Comparison of ENCODE assay signal across 31 mouse cellular contexts in genomic region chr1:111355435-111355834, GRCm38 (mm10).
DNase-seq lines count a peak whose midpoint lies in the region; ATAC-seq lines count a peak whose summit lies in the region.
"Had no signal": no experiment of that assay in that cellular context is flagged by ENCODE, and none has a peak within 500 bp of the region (broad histone marks: within the 10 kb centered on the region; RNA-seq: fewer than 3 reads in every experiment).

No protein-coding gene starts in this region.

- no peak overlapping the region for H3K9ac ChIP-seq in hindbrain, embryonic 15.5 days
- H3K9ac ChIP-seq in hindbrain, embryonic 13.5 days = no peak overlapping the region
- no peak overlapping the region for H3K9ac ChIP-seq in neural tube, embryonic 13.5 days
- H3K9ac ChIP-seq: liver, embryonic 14.5 days had no signal

- no peaks in the 10 kb centered on the region for H3K27me3 ChIP-seq in hindbrain, embryonic 15.5 days
- H3K27me3 ChIP-seq in hindbrain, embryonic 13.5 days = no peaks in the 10 kb centered on the region
- H3K27me3 ChIP-seq in neural tube, embryonic 13.5 days = no peaks in the 10 kb centered on the region

- no peak overlapping the region for H3K4me3 ChIP-seq in hindbrain, embryonic 15.5 days
- no peak overlapping the region for H3K4me3 ChIP-seq in hindbrain, embryonic 13.5 days
- H3K4me3 ChIP-seq in neural tube, embryonic 13.5 days = no peak overlapping the region
- H3K4me3 ChIP-seq: gastrocnemius, adult 2 months; myocyte had no signal

- WGBS in hindbrain, embryonic 15.5 days = 67% methylated on average over 1 of the region's 1 CpGs
- 68% methylated on average over 1 of the region's 1 CpGs for WGBS in hindbrain, embryonic 13.5 days
- 35% methylated on average over 1 of the region's 1 CpGs for WGBS in neural tube, embryonic 13.5 days

- peak; percentile 2 for DNase-seq in cerebellum, postnatal 14 days
- DNase-seq in cerebellum, adult 11-12 months = no peak
- no peak for DNase-seq in neural tube, embryonic 10.5 days (ENCODE audit: extremely low spot score, low spot score)
- DNase-seq in left cerebral cortex, postnatal 14 days (ENCODE audit: low spot score in 2 of 2) = no peak
- DNase-seq: adrenal gland, postnatal 10 days; cerebellum, adult 18-20 months; cerebellum, postnatal 36 days; gastrocnemius, adult 2 months; gastrocnemius, postnatal 36 days; heart, adult 18-20 months; heart, postnatal 36 days; kidney, adult 11 months; kidney, postnatal 14 days; layer of hippocampus, adult 9-11 months; liver; lung, adult 2 months; lung, postnatal 10 days; right cerebral cortex, postnatal 4 days; thymus, adult 18-20 months; thymus, postnatal 25 days had no signal

- H3K4me1 ChIP-seq in hindbrain, embryonic 15.5 days (replicated peaks) = no peaks in the 10 kb centered on the region
- no peaks in the 10 kb centered on the region for H3K4me1 ChIP-seq in hindbrain, embryonic 13.5 days (replicated peaks)
- no peaks in the 10 kb centered on the region for H3K4me1 ChIP-seq in neural tube, embryonic 13.5 days (replicated peaks)

- 0 out of 2 replicates have a peak, but pooled peaks have one; percentile 38 for ATAC-seq in hindbrain, embryonic 15.5 days (ENCODE audit: low FRiP score, low read depth)
- no peak for ATAC-seq in hindbrain, embryonic 13.5 days (ENCODE audit: low FRiP score)
- ATAC-seq in neural tube, embryonic 13.5 days (ENCODE audit: low read depth) = no peak
- ATAC-seq: inflammation-experienced regulatory T-cells, adult 6 months; midbrain, embryonic 16.5 days had no signal

- H3K27ac ChIP-seq in hindbrain, embryonic 15.5 days (replicated peaks) = no peak overlapping the region
- no peak overlapping the region for H3K27ac ChIP-seq in hindbrain, embryonic 13.5 days
- 0 out of 2 replicates have a peak overlapping the region, but pooled peaks have one; percentile 9 for H3K27ac ChIP-seq in neural tube, embryonic 13.5 days (replicated peaks)
- H3K27ac ChIP-seq: gastrocnemius, adult 2 months; liver, embryonic 14.5 days; macrophage; stomach, postnatal 0 days had no signal

- intact Hi-C loops in left cerebral cortex, postnatal 14 days (cut with DNase I) = no loop called here

- no peaks in the 10 kb centered on the region for H3K9me3 ChIP-seq in hindbrain, embryonic 15.5 days
- H3K9me3 ChIP-seq in hindbrain, embryonic 13.5 days = no peaks in the 10 kb centered on the region
- H3K9me3 ChIP-seq in neural tube, embryonic 13.5 days = no peaks in the 10 kb centered on the region

- H3K36me3 ChIP-seq in hindbrain, embryonic 15.5 days = no peaks in the 10 kb centered on the region
- H3K36me3 ChIP-seq in hindbrain, embryonic 13.5 days = no peaks in the 10 kb centered on the region
- no peaks in the 10 kb centered on the region for H3K36me3 ChIP-seq in neural tube, embryonic 13.5 days
- H3K36me3 ChIP-seq: G1E had no signal

- no peak overlapping the region for H3K4me2 ChIP-seq in hindbrain, embryonic 15.5 days
- no peak overlapping the region for H3K4me2 ChIP-seq in hindbrain, embryonic 13.5 days
- no peak overlapping the region for H3K4me2 ChIP-seq in neural tube, embryonic 13.5 days
- H3K4me2 ChIP-seq: heart, embryonic 11.5 days had no signal

Comparison
In these comparisons a context has a peak if more than half of its experiments do, and no peak if none do; other contexts are left out.
1. DNase-seq: peak in cerebellum, postnatal 14 days (2 of 2); none in cerebellum, adult 11-12 months (single experiment), neural tube, embryonic 10.5 days (single experiment) and left cerebral cortex, postnatal 14 days (0 of 2).